Mouse (Mus musculus): ENCODE measurements around the gene Gdi2. TPM values are rescaled to one million over a fixed set of nuclear protein-coding genes. Genes with fewer than 3 reads are reported as not detected.
A peak's percentile ranks its signal among the peaks of the same experiment; 100 is the strongest.

The Gdi2 gene
- polyA plus RNA-seq, 1 experiment, result 115 TPM

DNA sequence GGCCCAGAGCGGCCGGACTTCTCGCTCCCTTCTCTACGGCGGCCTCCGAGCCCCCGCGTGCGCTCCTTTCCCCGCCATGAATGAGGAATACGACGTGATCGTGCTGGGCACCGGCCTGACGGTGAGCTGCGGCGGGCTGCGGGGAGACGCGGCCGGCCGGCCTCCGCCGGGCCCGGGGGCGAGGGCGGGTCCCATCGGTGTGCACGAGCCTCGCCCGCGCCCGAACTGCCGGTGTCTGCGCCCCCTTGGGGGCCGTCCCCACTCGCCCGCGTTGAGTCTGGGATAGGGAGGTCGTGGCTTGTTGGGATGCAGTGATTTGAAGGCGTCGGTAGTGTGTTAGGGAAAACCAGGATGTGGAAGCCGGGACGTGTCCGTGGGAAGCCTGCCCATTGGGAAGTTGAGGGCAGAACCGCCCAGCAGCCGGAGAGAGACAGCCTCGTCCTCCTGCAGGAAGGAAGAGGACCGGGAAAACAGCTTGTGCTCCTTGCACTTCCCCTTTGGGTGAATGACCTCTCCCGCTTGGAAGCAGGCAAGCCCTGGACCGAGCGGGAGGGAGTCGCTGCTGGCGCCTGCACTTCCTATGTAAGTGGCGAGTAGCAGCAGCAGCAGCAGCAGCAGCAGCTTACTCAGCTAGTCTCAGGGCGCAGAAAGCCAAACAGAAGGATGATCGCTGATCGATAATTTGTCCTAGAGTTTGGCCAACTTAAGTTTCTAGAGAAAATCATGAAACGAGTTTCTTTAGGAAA, 533 bp downstream of the Gdi2 start:
- Histone ChIP-seq H3K36me3 (ENCODE audit: control insufficient read depth, insufficient read depth, low read length) (0 out of 2 replicates have a peak, but pooled peaks cover 5% of the 10 kb centered on the region), H3K27ac (ENCODE audit: insufficient read depth, low read depth, low read length) (peak overlapping the region; percentile 98), H3K4me3 (ENCODE audit: low read depth, low read length) (peak overlapping the region; percentile 86), H3K4me1 (ENCODE audit: control insufficient read depth, insufficient read depth, insufficient read length, low read length) (peaks cover 18% of the 10 kb centered on the region), H3K27me3 (ENCODE audit: control insufficient read depth, insufficient read depth, low read length) (no peaks in the 10 kb centered on the region)
- TF ChIP-seq POLR2A (IDR thresholded peaks at IDR 0.05; ENCODE audit: low read depth, low read length) (peak; percentile 59), CTCF (IDR thresholded peaks at IDR 0.05; ENCODE audit: extremely low read depth, insufficient read length, insufficient replicate concordance, low read depth, low read length) (no peak)
- under 1% methylated on average over 58 of the region's 59 CpGs for WGBS

DNA sequence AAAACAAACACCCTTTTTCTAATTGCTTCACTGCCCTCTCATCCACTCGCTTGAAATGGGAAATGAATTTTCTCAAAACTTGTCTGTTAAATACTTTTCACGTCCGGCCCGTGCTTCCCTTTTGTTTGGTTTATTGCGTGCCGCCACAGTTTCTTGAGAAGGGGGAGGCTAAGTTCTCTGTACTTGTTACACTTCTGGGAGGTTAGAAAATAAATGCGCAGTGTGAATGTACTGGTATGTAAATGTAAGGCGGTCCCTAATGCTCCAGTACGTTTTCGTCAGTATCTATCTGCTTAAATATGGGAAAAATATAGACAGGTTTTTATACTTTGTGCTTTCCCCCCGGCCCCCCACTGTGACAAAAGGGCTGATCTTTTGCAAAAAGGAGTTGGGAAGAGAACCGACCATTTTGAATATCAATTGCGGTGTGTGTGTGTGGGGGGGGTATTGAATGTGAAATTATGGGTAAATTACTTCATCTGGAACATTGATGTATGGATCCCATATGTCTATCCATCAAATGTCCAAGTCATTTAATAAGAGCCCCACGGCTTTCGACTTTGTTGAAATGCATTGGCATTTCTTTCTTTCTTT, 1.2 kb downstream of the Gdi2 start:
- H3K4me1 ChIP-seq (ENCODE audit: control insufficient read depth, insufficient read depth, insufficient read length, low read length), result peaks cover 18% of the 10 kb centered on the region
- H3K36me3 ChIP-seq (ENCODE audit: control insufficient read depth, insufficient read depth, low read length), result peaks cover 5% of the 10 kb centered on the region; the same call in 1 of the 2 replicates
- H3K27me3 ChIP-seq (ENCODE audit: control insufficient read depth, insufficient read depth, low read length), result no peaks in the 10 kb centered on the region
- peak overlapping the region; percentile 98 for H3K27ac ChIP-seq (ENCODE audit: insufficient read depth, low read depth, low read length)
- WGBS, result 2% methylated on average over 15 of the region's 15 CpGs
- peak overlapping the region; percentile 86 for H3K4me3 ChIP-seq (ENCODE audit: low read depth, low read length)
- TF ChIP-seq POLR2A (IDR thresholded peaks at IDR 0.05; ENCODE audit: low read depth, low read length) (no peak), CTCF (IDR thresholded peaks at IDR 0.05; ENCODE audit: extremely low read depth, insufficient read length, insufficient replicate concordance, low read depth, low read length) (no peak)

DNA sequence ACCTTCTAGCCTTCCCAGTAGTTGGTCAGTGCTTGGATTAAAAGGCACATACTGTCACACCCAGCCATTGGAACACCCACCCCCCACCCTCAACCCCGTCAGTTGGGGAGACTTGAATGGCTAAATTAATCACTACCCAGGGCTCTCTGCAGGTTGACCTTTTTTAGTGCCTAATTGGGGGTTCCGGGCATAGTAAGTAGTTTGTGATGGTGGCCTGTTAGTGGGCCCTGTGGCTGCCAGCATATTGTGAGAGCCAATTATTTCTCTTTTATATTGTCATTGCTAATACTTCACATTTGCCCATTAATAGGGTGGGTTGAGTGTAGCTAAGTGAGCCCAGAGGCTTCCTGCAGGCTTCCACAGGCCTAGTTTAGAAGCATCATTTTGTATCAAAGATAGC, 2.3 kb downstream of the Gdi2 start:
- H3K4me3 ChIP-seq (ENCODE audit: low read depth, low read length), result no peak overlapping the region
- H3K27ac ChIP-seq (ENCODE audit: insufficient read depth, low read depth, low read length), result no peak overlapping the region
- no peaks in the 10 kb centered on the region for H3K27me3 ChIP-seq (ENCODE audit: control insufficient read depth, insufficient read depth, low read length)
- no peak for TF ChIP-seq POLR2A (IDR thresholded peaks at IDR 0.05; ENCODE audit: low read depth, low read length)
- no peak for TF ChIP-seq CTCF (IDR thresholded peaks at IDR 0.05; ENCODE audit: extremely low read depth, insufficient read length, insufficient replicate concordance, low read depth, low read length)
- 45% methylated on average over 2 of the region's 2 CpGs for WGBS
- peaks cover 5% of the 10 kb centered on the region; the same call in 1 of the 2 replicates for H3K36me3 ChIP-seq (ENCODE audit: control insufficient read depth, insufficient read depth, low read length)
- H3K4me1 ChIP-seq (ENCODE audit: control insufficient read depth, insufficient read depth, insufficient read length, low read length), result peaks cover 23% of the 10 kb centered on the region

DNA sequence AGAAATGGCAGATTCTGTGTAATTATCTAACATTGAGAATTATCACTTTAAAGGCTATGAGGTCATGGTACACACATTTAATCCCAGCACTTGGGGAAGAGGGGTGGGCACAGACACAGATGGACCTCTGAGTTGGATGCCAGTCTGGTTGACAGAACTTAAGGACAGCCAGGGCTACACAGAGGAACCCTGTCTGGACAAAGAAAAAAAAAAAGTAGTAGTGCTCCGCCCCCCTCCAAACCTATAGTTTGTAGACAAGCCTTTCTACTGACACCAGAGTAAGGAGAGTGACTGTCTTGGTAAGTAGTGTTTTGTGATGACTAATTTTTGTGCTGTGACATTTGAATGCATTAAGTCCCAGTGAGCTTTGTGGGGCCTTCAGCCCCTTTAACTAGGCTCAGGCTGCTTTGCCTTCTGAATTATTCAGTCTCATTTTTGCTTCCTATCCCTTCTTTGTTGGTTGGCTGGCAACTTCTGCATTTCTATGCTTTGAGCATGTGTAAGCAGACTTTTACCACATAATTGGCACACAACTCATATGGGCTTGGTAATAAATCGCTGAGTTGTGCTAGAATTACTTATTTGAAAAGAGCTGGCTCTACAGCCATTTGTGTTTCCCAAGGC, 3.4 kb downstream of the Gdi2 start:
- Histone ChIP-seq H3K4me1 (ENCODE audit: control insufficient read depth, insufficient read depth, insufficient read length, low read length) (peaks cover 27% of the 10 kb centered on the region), H3K36me3 (ENCODE audit: control insufficient read depth, insufficient read depth, low read length) (peaks cover 7% of the 10 kb centered on the region), H3K27ac (ENCODE audit: insufficient read depth, low read depth, low read length) (no peak overlapping the region), H3K4me3 (ENCODE audit: low read depth, low read length) (no peak overlapping the region), H3K27me3 (ENCODE audit: control insufficient read depth, insufficient read depth, low read length) (no peaks in the 10 kb centered on the region)
- TF ChIP-seq CTCF (IDR thresholded peaks at IDR 0.05; ENCODE audit: extremely low read depth, insufficient read length, insufficient replicate concordance, low read depth, low read length) (no peak), POLR2A (IDR thresholded peaks at IDR 0.05; ENCODE audit: low read depth, low read length) (no peak)
- WGBS, result 56% methylated on average over 2 of the region's 2 CpGs

DNA sequence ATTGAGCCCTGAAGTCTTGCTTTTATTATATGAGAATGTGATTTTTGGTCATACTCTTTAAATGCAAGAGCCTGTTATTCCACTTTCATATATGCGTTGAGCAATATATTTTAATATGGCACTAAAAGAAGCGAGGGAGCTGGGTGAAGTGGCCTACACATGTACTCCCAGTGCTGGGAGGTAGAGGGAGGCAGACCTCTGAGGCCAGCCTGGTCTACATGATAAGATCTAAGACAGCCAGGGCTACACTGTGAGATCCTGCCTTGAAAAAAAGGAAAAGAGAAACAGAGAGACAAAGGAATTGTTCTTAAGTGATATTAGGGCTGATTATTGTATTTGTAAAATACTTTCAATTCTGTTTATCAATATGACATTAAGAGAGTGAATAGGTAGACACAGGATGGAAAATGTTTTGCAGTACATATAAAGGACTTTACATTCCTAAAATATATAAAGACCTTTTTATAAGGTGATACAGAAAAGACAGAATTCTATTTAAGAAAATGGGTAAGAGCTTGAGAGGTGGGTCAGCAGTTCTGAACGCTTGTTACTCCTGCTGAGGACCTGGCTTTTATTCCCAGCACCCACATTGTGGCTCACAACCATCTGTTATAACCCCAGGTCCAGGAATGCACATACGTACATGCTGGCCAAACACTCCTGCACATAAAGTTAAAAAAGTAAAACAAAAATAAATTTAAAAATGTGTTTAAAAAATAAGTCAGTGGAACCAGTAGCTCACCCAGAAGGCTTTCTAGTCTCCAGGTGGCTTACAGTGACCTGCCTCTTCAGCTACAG, 6.4 kb downstream of the Gdi2 start:
- WGBS, result 84% methylated on average over 4 of the region's 4 CpGs
- TF ChIP-seq POLR2A (IDR thresholded peaks at IDR 0.05; ENCODE audit: low read depth, low read length) (no peak), CTCF (IDR thresholded peaks at IDR 0.05; ENCODE audit: extremely low read depth, insufficient read length, insufficient replicate concordance, low read depth, low read length) (no peak)

DNA sequence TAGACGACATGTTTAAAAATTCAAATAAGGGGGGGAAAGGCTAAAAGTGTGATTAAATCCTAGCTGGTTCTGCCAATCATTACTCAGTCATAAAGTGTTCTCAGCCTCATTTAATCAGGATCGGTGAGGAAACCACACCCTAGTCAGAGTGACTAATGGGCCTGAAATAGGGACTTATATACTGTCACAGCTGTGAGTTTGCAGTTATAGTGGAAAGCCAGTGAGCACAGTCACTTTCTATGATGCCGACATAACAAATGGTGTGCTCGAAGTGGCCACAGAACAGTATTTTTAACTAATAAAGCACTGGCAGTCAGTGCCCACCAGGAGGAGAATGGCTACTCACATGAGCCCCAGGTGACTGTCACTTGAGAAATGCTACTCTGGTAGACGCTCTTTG, 7.1 kb downstream of the Gdi2 start:
- peaks cover 22% of the 10 kb centered on the region for H3K4me1 ChIP-seq (ENCODE audit: control insufficient read depth, insufficient read depth, insufficient read length, low read length)
- 35% methylated on average over 5 of the region's 5 CpGs for WGBS
- TF ChIP-seq CTCF (IDR thresholded peaks at IDR 0.05; ENCODE audit: extremely low read depth, insufficient read length, insufficient replicate concordance, low read depth, low read length) (no peak), POLR2A (IDR thresholded peaks at IDR 0.05; ENCODE audit: low read depth, low read length) (no peak)

More for the DNA sequence above, 6.4 kb downstream of the Gdi2 start:
- H3K27ac ChIP-seq (ENCODE audit: insufficient read depth, low read depth, low read length), result no peak overlapping the region
- peaks cover 23% of the 10 kb centered on the region for H3K4me1 ChIP-seq (ENCODE audit: control insufficient read depth, insufficient read depth, insufficient read length, low read length)
- H3K27me3 ChIP-seq (ENCODE audit: control insufficient read depth, insufficient read depth, low read length), result no peaks in the 10 kb centered on the region
- no peak overlapping the region for H3K4me3 ChIP-seq (ENCODE audit: low read depth, low read length)
- H3K36me3 ChIP-seq (ENCODE audit: control insufficient read depth, insufficient read depth, low read length), result peaks cover 15% of the 10 kb centered on the region

More for the DNA sequence above, 7.1 kb downstream of the Gdi2 start:
- Histone ChIP-seq H3K27me3 (ENCODE audit: control insufficient read depth, insufficient read depth, low read length) (no peaks in the 10 kb centered on the region), H3K27ac (ENCODE audit: insufficient read depth, low read depth, low read length) (no peak overlapping the region), H3K4me3 (ENCODE audit: low read depth, low read length) (no peak overlapping the region), H3K36me3 (ENCODE audit: control insufficient read depth, insufficient read depth, low read length) (peaks cover 18% of the 10 kb centered on the region)

Measured in small intestine, adult 2 months (tissue).